Mouse (Mus musculus) lung, postnatal 36 days (tissue): ENCODE results near the gene Gm20388.

Source experiments
- DNase-seq: peaks from one replicate; pipeline ENCODE4 v3.0.0; 2022; ENCODE audit warnings: mixed read lengths

Gm20388 gene

GRCm38 (mm10) chr8:124181751-124182150, 4271.1 kb downstream of the Gm20388 start:
- DNase-seq, result no peak

GRCm38 (mm10) chr8:124182224-124182623, 4271.6 kb downstream of the Gm20388 start:
- peak; percentile 90 for DNase-seq

GRCm38 (mm10) chr8:124184078-124184477, 4273.4 kb downstream of the Gm20388 start:
- DNase-seq, result peak; percentile 51

- no peak for DNase-seq
Measured at GRCm38 (mm10) chr8:124184507-124184906, 4273.9 kb downstream of the Gm20388 start.

GRCm38 (mm10) chr8:124185081-124185480, 4274.4 kb downstream of the Gm20388 start:
- DNase-seq, result no peak

- DNase-seq, result no peak
Measured at GRCm38 (mm10) chr8:124190388-124190787, 4279.7 kb downstream of the Gm20388 start.

- no peak for DNase-seq
Measured at GRCm38 (mm10) chr8:124192242-124192641, 4281.6 kb downstream of the Gm20388 start.

GRCm38 (mm10) chr8:124192976-124193375, 4282.3 kb downstream of the Gm20388 start:
- peak; percentile 80 for DNase-seq

- DNase-seq, result no peak
Measured at GRCm38 (mm10) chr8:124193992-124194391, 4283.4 kb downstream of the Gm20388 start.

GRCm38 (mm10) chr8:124196195-124196594, 4285.6 kb downstream of the Gm20388 start:
- peak; percentile 82 for DNase-seq

GRCm38 (mm10) chr8:124196797-124197196, 4286.2 kb downstream of the Gm20388 start:
- no peak for DNase-seq

- DNase-seq, result no peak
Measured at GRCm38 (mm10) chr8:124198230-124198629, 4287.6 kb downstream of the Gm20388 start.

- peak; percentile 77 for DNase-seq
Measured at GRCm38 (mm10) chr8:124200400-124200799, 4289.8 kb downstream of the Gm20388 start.

- peak; percentile 75 for DNase-seq
Measured at GRCm38 (mm10) chr8:124201706-124202105, 4291.1 kb downstream of the Gm20388 start.

GRCm38 (mm10) chr8:124202895-124203294, 4292.3 kb downstream of the Gm20388 start:
- DNase-seq, result peak; percentile 19

- no peak for DNase-seq
Measured at GRCm38 (mm10) chr8:124204001-124204601, 4293.5 kb downstream of the Gm20388 start.

- no peak for DNase-seq
Measured at GRCm38 (mm10) chr8:124212148-124212547, 4301.5 kb downstream of the Gm20388 start.

GRCm38 (mm10) chr8:124216951-124217350, 4306.3 kb downstream of the Gm20388 start:
- DNase-seq, result no peak

- DNase-seq, result no peak
Measured at GRCm38 (mm10) chr8:124229883-124230282, 4319.2 kb downstream of the Gm20388 start.

- DNase-seq, result no peak
Measured at GRCm38 (mm10) chr8:124230496-124231175, 4320.0 kb downstream of the Gm20388 start.

GRCm38 (mm10) chr8:124231176-124231484, 4320.5 kb downstream of the Gm20388 start, which contains the start of gene Galnt2:
TSS of gene Galnt2 (plus strand) at chr8:124231391.
- DNase-seq, result peak; percentile 92

GRCm38 (mm10) chr8:124231485-124232279, 4321.0 kb downstream of the Gm20388 start:
- DNase-seq, result peak; percentile 66

GRCm38 (mm10) chr8:124232280-124232600, 4321.6 kb downstream of the Gm20388 start:
- DNase-seq, result no peak

- DNase-seq, result no peak
Measured at GRCm38 (mm10) chr8:124234496-124234895, 4323.9 kb downstream of the Gm20388 start.
